Mouse (Mus musculus) CD4-positive, CD25-positive, alpha-beta regulatory T cell, adult 2 months (primary cell): Measurements from ENCODE around the gene 1700017B05Rik.
A peak's percentile ranks its signal among the peaks of the same experiment; 100 is the strongest.
"Not testable (repeated sequence)": the region's sequence is repeated elsewhere in the genome, so short reads cannot be mapped to it uniquely, and the experiment has no call there.

ENCODE experiments used
- DNase-seq: peaks from one replicate; pipeline ENCODE4 v3.0.0-alpha.2; 2012; ENCODE audit warnings: low read depth, low spot score

The 1700017B05Rik gene

DNA sequence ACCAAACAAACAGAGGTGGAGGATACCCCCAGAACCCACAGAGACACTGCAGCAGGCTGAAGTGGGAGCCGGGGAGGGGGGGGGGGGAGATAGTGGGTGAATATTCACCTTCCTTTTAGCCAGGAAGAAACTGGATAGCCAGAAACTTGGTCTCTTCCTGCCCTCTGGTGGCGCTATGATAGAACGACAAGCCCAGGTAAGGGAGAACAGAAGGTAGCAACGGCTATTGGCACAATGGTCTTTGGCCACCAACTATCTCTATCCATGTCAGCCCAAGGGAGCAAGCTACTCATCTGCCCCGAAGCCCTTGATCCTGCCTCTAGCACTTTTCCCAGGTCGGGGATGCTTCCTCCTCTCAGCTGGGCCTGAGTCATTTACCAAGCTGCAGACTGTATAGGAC lies 42.1 kb downstream of the 1700017B05Rik start:
- DNase-seq = peak; percentile 66

- no peak for DNase-seq
Measured at GRCm38 (mm10) chr9:57219511-57219910, 42.9 kb downstream of the 1700017B05Rik start.

DNA sequence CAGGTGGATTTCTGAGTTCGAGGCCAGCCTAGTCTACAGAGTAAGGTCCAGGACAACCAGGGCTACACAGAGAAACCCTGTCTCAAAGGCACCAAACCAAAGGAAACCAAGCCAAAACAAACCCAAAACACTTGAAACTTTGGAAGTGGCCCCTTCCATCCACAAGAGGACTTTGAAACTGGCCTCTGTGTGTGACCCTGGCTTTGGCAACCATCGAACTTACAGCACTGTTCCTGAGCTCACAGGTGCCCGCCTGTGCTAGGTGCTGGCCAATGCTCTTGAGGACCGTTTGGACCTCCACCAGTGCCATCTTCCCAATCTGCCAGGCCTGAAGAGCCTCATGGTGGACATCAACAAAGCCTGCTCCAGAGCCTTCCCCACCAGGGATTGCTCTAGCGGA lies 43.6 kb downstream of the 1700017B05Rik start:
- DNase-seq = no peak

GRCm38 (mm10) chr9:57217220-57217619 lies 45.2 kb downstream of the 1700017B05Rik start:
- DNase-seq = no peak

- DNase-seq = no peak
Measured at GRCm38 (mm10) chr9:57214500-57214899, 47.9 kb downstream of the 1700017B05Rik start.

GRCm38 (mm10) chr9:57212448-57213222 lies 49.8 kb downstream of the 1700017B05Rik start:
- DNase-seq = no peak

GRCm38 (mm10) chr9:57209316-57209715 lies 53.1 kb downstream of the 1700017B05Rik start:
- peak; percentile 77 for DNase-seq

DNA sequence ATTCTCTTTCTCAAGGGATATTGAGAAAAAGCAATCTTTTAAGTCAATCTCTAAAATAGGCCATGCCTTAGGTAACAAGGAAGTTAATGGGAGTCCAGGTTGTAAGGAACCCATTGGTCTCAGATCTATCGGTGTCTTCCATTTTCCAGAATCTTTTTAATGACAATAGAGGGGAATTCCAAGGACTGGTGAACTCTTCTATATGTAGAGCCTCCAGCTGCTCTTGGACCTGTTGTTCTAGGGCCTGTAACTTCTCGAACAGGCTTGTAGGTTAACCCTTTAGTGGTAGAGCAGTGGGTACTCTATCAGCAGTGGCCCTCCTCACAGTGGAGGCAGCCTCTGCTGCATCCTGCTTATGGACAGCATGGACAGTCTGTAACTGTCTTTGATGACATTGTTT lies 55.5 kb downstream of the 1700017B05Rik start:
- DNase-seq = no peak

DNA sequence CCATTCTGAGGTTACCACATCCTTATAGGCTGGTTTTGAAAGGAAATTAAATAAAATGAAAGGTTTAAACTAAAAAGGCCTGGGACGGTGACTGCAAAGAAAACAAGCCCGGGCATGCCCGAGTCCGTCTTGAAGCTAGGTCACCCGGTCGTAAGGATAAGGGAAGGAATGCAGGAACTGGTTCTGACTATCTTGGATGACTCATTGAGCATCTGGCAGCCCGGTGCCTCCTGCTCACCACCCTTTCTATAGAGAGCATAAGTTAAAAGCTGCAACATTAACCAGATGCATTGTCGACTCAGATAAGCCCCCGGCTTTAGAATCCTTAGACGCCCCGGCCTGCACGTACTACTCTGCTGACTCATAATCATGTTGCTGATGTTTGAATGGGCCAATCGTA lies 58.8 kb downstream of the 1700017B05Rik start:
- not testable (repeated sequence) for DNase-seq
